13 mouse cellular contexts compared by ENCODE assay signal in genomic region chr10:62380936-62381335, GRCm38 (mm10). TPM values are rescaled to one million over a fixed set of nuclear protein-coding genes. Genes with fewer than 3 reads are reported as not detected.
DNase-seq lines count a peak whose midpoint lies in the region; ATAC-seq and TF ChIP-seq lines count a peak whose summit lies in the region.
"Had no signal": no experiment of that assay in that cellular context is flagged by ENCODE, and none has a peak within 500 bp of the region (broad histone marks: within the 10 kb centered on the region; RNA-seq: fewer than 3 reads in every experiment).

No protein-coding gene starts in this region.

- intact Hi-C loops in heart, postnatal 10 days (cut with DNase I), result loop anchor here (1.0 kb wide), 1 partner anchor 106 kb away; no protein-coding TSS in a partner anchor
- intact Hi-C loops in heart, postnatal 36 days (cut with DNase I), result loop anchor here (1.0 kb wide), 1 partner anchor 106 kb away; no protein-coding TSS in a partner anchor

- H3K27me3 ChIP-seq in Patski, result no peaks in the 10 kb centered on the region
- H3K27me3 ChIP-seq: embryonic facial prominence, embryonic 13.5 days; hindbrain, embryonic 15.5 days had no signal

- POLR2A ChIA-PET in Patski (lab: Charles Lee), result no interaction called here

- in situ Hi-C loops in Patski (cut with MboI; ENCODE audit: low pct_unique_long_range_greater_than_20kb), result loop anchor here (10.0 kb wide), 2 partner anchors 106 to 196 kb away; no protein-coding TSS in a partner anchor

- DNase-seq in heart, postnatal 10 days, result peak; percentile 6 to 12
- DNase-seq in heart, postnatal 36 days, result no peak
- DNase-seq in lung, postnatal 36 days, result peak; percentile 15
- no peak for DNase-seq in lung, postnatal 4 days
- no peak for DNase-seq in Patski (ENCODE audit: low read depth, low spot score)
- DNase-seq in naive thymus-derived CD4-positive, alpha-beta T cell, adult 2 months (ENCODE audit: low read depth), result peak; percentile 39
- no peak for DNase-seq in gastrocnemius, postnatal 10 days
- DNase-seq: adrenal gland, postnatal 10 days; cerebellum, adult 11-12 months had no signal

- TF ChIP-seq CTCF in Patski (IDR thresholded peaks at IDR 0.05), result peak; percentile 54

- CTCF ChIA-PET in Patski (lab: Charles Lee), result interaction anchor here (0.9 to 3.9 kb wide), 8 partner anchors 22 to 119 kb away, joined by 3 to 19 read pairs (median 3); no protein-coding TSS in a partner anchor

- ATAC-seq in Patski, result no peak
- ATAC-seq: forebrain, embryonic 16.5 days had no signal

RNA-seq across cellular contexts. Expression of gene Hk1, which starts 1.2 kb away (rescaled TPM):
- 100 to 1,000 TPM; 167 to 178 TPM for total RNA-seq in heart, postnatal 10 days (2021)
- 100 to 1,000 TPM in 1 of 2 experiments, 10 to 100 TPM in 1; 99.7 to 113 TPM for total RNA-seq in heart, postnatal 36 days (2021)
- polyA plus RNA-seq in Patski (2021), result 240 TPM
- 10 to 100 TPM; 17.8 to 22.5 TPM for total RNA-seq in gastrocnemius, postnatal 10 days (2021)

RNA-seq across cellular contexts. Expression of gene Hkdc1, which starts 41.4 kb away (rescaled TPM):
- not detected for total RNA-seq in heart, postnatal 10 days (2021)
- not detected for total RNA-seq in heart, postnatal 36 days (2021)
- polyA plus RNA-seq in Patski (2021), result 0.22 TPM
- under 1 TPM; 0.12 to 0.45 TPM for total RNA-seq in gastrocnemius, postnatal 10 days (2021)
- total RNA-seq: monocyte, adult 5-6 weeks had no signal

Comparison
In these comparisons a context has a peak if more than half of its experiments do, and no peak if none do; other contexts are left out.
1. DNase-seq: peak in heart, postnatal 10 days (2 of 2), lung, postnatal 36 days (single experiment) and naive thymus-derived CD4-positive, alpha-beta T cell, adult 2 months (single experiment); none in heart, postnatal 36 days (0 of 2), lung, postnatal 4 days (0 of 2), Patski (single experiment) and gastrocnemius, postnatal 10 days (single experiment).
2. RNA of gene Hk1, which starts 1.2 kb away (total RNA-seq): 167 to 178 TPM in heart, postnatal 10 days and 99.7 to 113 TPM in heart, postnatal 36 days; 17.8 to 22.5 TPM in gastrocnemius, postnatal 10 days; every median in the first group is over 4 times any median in the second.